Mouse (Mus musculus): ENCODE measurements around the gene Lmntd1. TPM values are rescaled to one million over a fixed set of nuclear protein-coding genes. Genes with fewer than 3 reads are reported as not detected.

Gene Lmntd1
- 0.03 and 0.06 TPM in 2 replicates for polyA plus RNA-seq (2012; rRNA removed)

GRCm38 (mm10) chr6:145614219-145614618 is at the start of gene Lmntd1:
Gene Lmntd1, minus strand, starts transcription at chr6:145614319.

GRCm38 (mm10) chr6:145615666-145616210 is 1.6 kb upstream of the Lmntd1 start, which contains the start of gene Tuba3b:
Gene Tuba3b, plus strand, starts transcription at chr6:145615757.

Other genes with a start within 250 kb of the Lmntd1 start
- not detected in 2 replicates for gene Tuba3b, start 1.4 kb upstream of the Lmntd1 start, polyA plus RNA-seq (2012; rRNA removed)
- gene Rassf8, start 132.4 kb upstream of the Lmntd1 start, polyA plus RNA-seq (2012; rRNA removed), result 2.8 and 3.0 TPM in 2 replicates

Data from liver, embryonic 14 days (tissue).